In genomic region chr2:91078314-91079025, GRCm38 (mm10) we compare ENCODE assay signal across 8 mouse cellular contexts. TPM values are rescaled to one million over a fixed set of nuclear protein-coding genes. Genes with fewer than 3 reads are reported as not detected.
A peak's percentile ranks its signal among the peaks of the same experiment; 100 is the strongest.
DNase-seq lines count a peak whose midpoint lies in the region; ATAC-seq and TF ChIP-seq lines count a peak whose summit lies in the region.

No protein-coding gene starts in this region.

- H3K9ac ChIP-seq in heart, embryonic 16.5 days (ENCODE audit: low read length): peak overlapping the region; percentile 83
- H3K9ac ChIP-seq in lung, postnatal 0 days (replicated peaks; ENCODE audit: low read depth): peak overlapping the region; percentile 48; the same call in 1 of the 2 replicates
- H3K9ac ChIP-seq in stomach, embryonic 14.5 days (replicated peaks; ENCODE audit: low read depth, low read length): peak overlapping the region; percentile 64

- H3K27me3 ChIP-seq in heart, embryonic 16.5 days (ENCODE audit: control insufficient read depth, insufficient read depth, low read length): no peaks in the 10 kb centered on the region
- no peaks in the 10 kb centered on the region for H3K27me3 ChIP-seq in lung, postnatal 0 days (replicated peaks; ENCODE audit: insufficient read depth, low read length)
- H3K27me3 ChIP-seq in stomach, embryonic 14.5 days (ENCODE audit: control insufficient read depth, insufficient read depth, low read length): no peaks in the 10 kb centered on the region

- TF ChIP-seq CTCF in left cerebral cortex, adult 2 months (IDR thresholded peaks at IDR 0.05): no peak
- no peak for TF ChIP-seq CTCF in lung, postnatal 0 days (IDR thresholded peaks at IDR 0.05)

- H3K4me2 ChIP-seq in heart, embryonic 16.5 days (ENCODE audit: low read depth, low read length): peak overlapping the region; percentile 97
- peak overlapping the region; percentile 98 for H3K4me2 ChIP-seq in lung, postnatal 0 days (replicated peaks; ENCODE audit: low read depth, low read length)
- peak overlapping the region; percentile 90 for H3K4me2 ChIP-seq in stomach, embryonic 14.5 days (replicated peaks; ENCODE audit: low read depth, low read length)

- ATAC-seq in heart, embryonic 16.5 days (replicated peaks; ENCODE audit: extremely low read depth, insufficient read depth, low FRiP score): peak; percentile 59
- peak; percentile 55 for ATAC-seq in lung, postnatal 0 days
- peak; percentile 73 for ATAC-seq in stomach, embryonic 14.5 days (ENCODE audit: insufficient number of reproducible peaks, insufficient read depth, low FRiP score, low read depth)

- H3K4me3 ChIP-seq in left cerebral cortex, adult 2 months: peak overlapping the region; percentile 46
- peak overlapping the region; percentile 67 for H3K4me3 ChIP-seq in heart, embryonic 16.5 days (ENCODE audit: low read length)
- peak overlapping the region; percentile 45 for H3K4me3 ChIP-seq in lung, postnatal 0 days (ENCODE audit: low read depth, low read length)
- peak overlapping the region; percentile 50 for H3K4me3 ChIP-seq in stomach, embryonic 14.5 days (ENCODE audit: low read depth, low read length)

- no peaks in the 10 kb centered on the region for H3K9me3 ChIP-seq in heart, embryonic 16.5 days (replicated peaks; ENCODE audit: control insufficient read depth, low read length)
- no peaks in the 10 kb centered on the region for H3K9me3 ChIP-seq in lung, postnatal 0 days (ENCODE audit: low read length)
- no peaks in the 10 kb centered on the region for H3K9me3 ChIP-seq in stomach, embryonic 14.5 days (ENCODE audit: control insufficient read depth, low read depth, low read length)

- intact Hi-C loops in left cerebral cortex, adult 2 months (cut with DNase I): no loop called here
- intact Hi-C loops in left cerebral cortex, postnatal 14 days (cut with DNase I): no loop called here

- no peak for TF ChIP-seq EP300 in lung, postnatal 0 days (IDR thresholded peaks at IDR 0.05)

- no peaks in the 10 kb centered on the region for H3K36me3 ChIP-seq in heart, embryonic 16.5 days (ENCODE audit: control insufficient read depth, insufficient read depth)
- H3K36me3 ChIP-seq in lung, postnatal 0 days (ENCODE audit: insufficient read depth, low read length): no peaks in the 10 kb centered on the region
- H3K36me3 ChIP-seq in stomach, embryonic 14.5 days (ENCODE audit: control insufficient read depth, insufficient read depth, low read length): no peaks in the 10 kb centered on the region

- no peak for DNase-seq in left cerebral cortex, adult 2 months (ENCODE audit: extremely low spot score in 1 of 2, low spot score in 2 of 2)
- no peak for DNase-seq in left cerebral cortex, postnatal 14 days (ENCODE audit: low spot score in 2 of 2)
- DNase-seq in brain, adult 2 months (ENCODE audit: low read depth, low spot score): peak; percentile 34
- DNase-seq in lung, postnatal 0 days (ENCODE audit: low spot score): peak; percentile 39
- DNase-seq in layer of hippocampus, adult 11-12 months (ENCODE audit: low spot score): no peak
- no peak for DNase-seq in layer of hippocampus, postnatal 14 days (ENCODE audit: low spot score in 2 of 2)

- WGBS in heart, embryonic 16.5 days: under 1% methylated on average over 28 of the region's 36 CpGs
- WGBS in lung, postnatal 0 days: under 1% methylated on average over 26 of the region's 36 CpGs
- WGBS in stomach, embryonic 14.5 days: 0% methylated on average over 30 of the region's 36 CpGs

- no peak overlapping the region for H3K27ac ChIP-seq in left cerebral cortex, adult 2 months
- no peak overlapping the region; the same call in 1 of the 2 replicates for H3K27ac ChIP-seq in heart, embryonic 16.5 days (ENCODE audit: low read length)
- no peak overlapping the region for H3K27ac ChIP-seq in lung, postnatal 0 days (ENCODE audit: low read length)
- no peak overlapping the region for H3K27ac ChIP-seq in stomach, embryonic 14.5 days (ENCODE audit: low read length)

- peaks cover 10% of the 10 kb centered on the region; the same call in 1 of the 2 replicates for H3K4me1 ChIP-seq in heart, embryonic 16.5 days (ENCODE audit: control insufficient read depth, insufficient read depth, low read length)
- H3K4me1 ChIP-seq in lung, postnatal 0 days (ENCODE audit: insufficient read depth, low read depth, low read length): no peaks in the 10 kb centered on the region; the same call in 1 of the 2 replicates
- H3K4me1 ChIP-seq in stomach, embryonic 14.5 days (ENCODE audit: control insufficient read depth, insufficient read depth, low read length): no peaks in the 10 kb centered on the region

RNA-seq across cellular contexts. Expression of gene Spi1, which starts 3.7 kb away (rescaled TPM):
- 1 to 10 TPM; 3.4 to 4.8 TPM for total RNA-seq in left cerebral cortex, adult 2 months (2021)
- 1 to 10 TPM; 4.3 to 4.7 TPM for total RNA-seq in left cerebral cortex, postnatal 14 days (2021)
- polyA plus RNA-seq in heart, embryonic 16.5 days (2015; fragmentation: Nextera tagmentation; extraction: Ambion mirVana): 3.6 and 5.2 TPM in 2 replicates
- polyA plus RNA-seq in lung, postnatal 0 days (2015; fragmentation: Nextera tagmentation; extraction: Ambion mirVana): 23.9 and 24.2 TPM in 2 replicates
- 6.0 and 6.1 TPM in 2 replicates for polyA plus RNA-seq in stomach, embryonic 14.5 days (2014; fragmentation: Nextera tagmentation; extraction: Ambion mirVana)
- total RNA-seq in layer of hippocampus, postnatal 14 days (2021): 1 to 10 TPM; 4.0 to 4.5 TPM

RNA-seq across cellular contexts. Expression of gene Slc39a13, which starts 8.3 kb away (rescaled TPM):
- 10 to 100 TPM; 30.1 to 32.3 TPM for total RNA-seq in left cerebral cortex, adult 2 months (2021)
- total RNA-seq in left cerebral cortex, postnatal 14 days (2021): 10 to 100 TPM; 26.2 to 32.9 TPM
- 56.9 and 61.3 TPM in 2 replicates for polyA plus RNA-seq in heart, embryonic 16.5 days (2015; fragmentation: Nextera tagmentation; extraction: Ambion mirVana)
- polyA plus RNA-seq in lung, postnatal 0 days (2015; fragmentation: Nextera tagmentation; extraction: Ambion mirVana): 32.6 and 34.4 TPM in 2 replicates
- polyA plus RNA-seq in stomach, embryonic 14.5 days (2014; fragmentation: Nextera tagmentation; extraction: Ambion mirVana): 42.8 and 45.8 TPM in 2 replicates
- total RNA-seq in layer of hippocampus, postnatal 14 days (2021): 10 to 100 TPM; 24.7 to 29.6 TPM

RNA-seq across cellular contexts. Expression of gene Psmc3, which starts 24.7 kb away (rescaled TPM):
- total RNA-seq in left cerebral cortex, adult 2 months (2021): 100 to 1,000 TPM; 205 to 207 TPM
- 100 to 1,000 TPM; 203 to 208 TPM for total RNA-seq in left cerebral cortex, postnatal 14 days (2021)
- polyA plus RNA-seq in heart, embryonic 16.5 days (2015; fragmentation: Nextera tagmentation; extraction: Ambion mirVana): 239 and 255 TPM in 2 replicates
- 181 and 186 TPM in 2 replicates for polyA plus RNA-seq in lung, postnatal 0 days (2015; fragmentation: Nextera tagmentation; extraction: Ambion mirVana)
- polyA plus RNA-seq in stomach, embryonic 14.5 days (2014; fragmentation: Nextera tagmentation; extraction: Ambion mirVana): 302 and 313 TPM in 2 replicates
- 100 to 1,000 TPM; 214 to 234 TPM for total RNA-seq in layer of hippocampus, postnatal 14 days (2021)

RNA-seq across cellular contexts. Expression of gene Mybpc3, which starts 39.5 kb away (rescaled TPM):
- under 1 TPM; 0.33 to 0.43 TPM for total RNA-seq in left cerebral cortex, adult 2 months (2021)
- 1 to 10 TPM in 1 of 2 experiments, under 1 TPM in 1; 0.91 to 1.8 TPM for total RNA-seq in left cerebral cortex, postnatal 14 days (2021)
- polyA plus RNA-seq in heart, embryonic 16.5 days (2015; fragmentation: Nextera tagmentation; extraction: Ambion mirVana): 1,022 and 1,203 TPM in 2 replicates
- 4.7 and 6.5 TPM in 2 replicates for polyA plus RNA-seq in lung, postnatal 0 days (2015; fragmentation: Nextera tagmentation; extraction: Ambion mirVana)
- polyA plus RNA-seq in stomach, embryonic 14.5 days (2014; fragmentation: Nextera tagmentation; extraction: Ambion mirVana): 0.35 and 0.42 TPM in 2 replicates
- total RNA-seq in layer of hippocampus, postnatal 14 days (2021): under 1 TPM; 0.48 to 0.62 TPM

RNA-seq across cellular contexts. Expression of gene Rapsn, which starts 43.0 kb away (rescaled TPM):
- under 1 TPM; 0.44 to 0.57 TPM for total RNA-seq in left cerebral cortex, adult 2 months (2021)
- under 1 TPM; 0.24 to 0.36 TPM for total RNA-seq in left cerebral cortex, postnatal 14 days (2021)
- polyA plus RNA-seq in heart, embryonic 16.5 days (2015; fragmentation: Nextera tagmentation; extraction: Ambion mirVana): 40.9 and 43.4 TPM in 2 replicates
- 0.84 and 1.8 TPM in 2 replicates for polyA plus RNA-seq in lung, postnatal 0 days (2015; fragmentation: Nextera tagmentation; extraction: Ambion mirVana)
- 1.3 and 1.6 TPM in 2 replicates for polyA plus RNA-seq in stomach, embryonic 14.5 days (2014; fragmentation: Nextera tagmentation; extraction: Ambion mirVana)
- total RNA-seq in layer of hippocampus, postnatal 14 days (2021): under 1 TPM; 0.35 to 0.43 TPM

Comparison
In these comparisons a context has a peak if more than half of its experiments do, and no peak if none do; other contexts are left out.
1. DNase-seq: peak in brain, adult 2 months (single experiment) and lung, postnatal 0 days (single experiment); none in left cerebral cortex, adult 2 months (0 of 2), left cerebral cortex, postnatal 14 days (0 of 2), layer of hippocampus, adult 11-12 months (single experiment) and layer of hippocampus, postnatal 14 days (0 of 2).
2. Peak in every context shown above with its lines, with median percentiles within 50 percentile points of each other: H3K4me3 ChIP-seq, ATAC-seq, H3K4me2 ChIP-seq and H3K9ac ChIP-seq.